Mouse (Mus musculus) small intestine, adult 2 months (tissue): Measurements from ENCODE around the gene Src. TPM values are rescaled to one million over a fixed set of nuclear protein-coding genes. Genes with fewer than 3 reads are reported as not detected.

Source experiments
- H3K27ac ChIP-seq: fragments of 200-500 bp; 2 replicates; pipeline ENCODE4 v1.5.1; 2012; ENCODE audit warnings: low read depth, low read length, control low read depth, inconsistent platforms; ENCODE audit not compliant: insufficient read depth
- H3K27me3 ChIP-seq: fragments of 200-500 bp; 2 replicates; pipeline ENCODE4 v1.6.1; 2012; ENCODE audit warnings: mild to moderate bottlenecking, moderate library complexity, low read length, inconsistent platforms; ENCODE audit not compliant: control insufficient read depth, insufficient read depth
- H3K36me3 ChIP-seq: fragments of 200-500 bp; 2 replicates; pipeline ENCODE4 v1.6.1; 2012; ENCODE audit warnings: mild to moderate bottlenecking, low read length, control low read depth, inconsistent platforms; ENCODE audit not compliant: control insufficient read depth, insufficient read depth
- H3K4me1 ChIP-seq: fragments of 200-500 bp; 2 replicates; pipeline ENCODE4 v1.6.1; 2012; ENCODE audit warnings: low read length, inconsistent platforms, mixed read lengths; ENCODE audit not compliant: control insufficient read depth, insufficient read depth, insufficient read length
- H3K4me3 ChIP-seq: fragments of 200-500 bp; 2 replicates; pipeline ENCODE4 v1.5.1; 2012; ENCODE audit warnings: low read depth, mild to moderate bottlenecking, control low read depth, inconsistent platforms, low read length, moderate library complexity
- CTCF ChIP-seq: fragments of 200-500 bp; IDR thresholded peaks from 2 replicates; pipeline ENCODE4 v1.5.1; 2012; ENCODE audit warnings: low read depth, mild to moderate bottlenecking, control low read depth, inconsistent platforms, low read length, moderate library complexity, mixed read lengths; ENCODE audit not compliant: insufficient replicate concordance, insufficient read length; ENCODE audit errors: extremely low read depth
- POLR2A ChIP-seq: fragments of 200-500 bp; IDR thresholded peaks from 2 replicates; pipeline ENCODE4 v1.6.1; 2012; ENCODE audit warnings: low read depth, mild to moderate bottlenecking, control low read depth, inconsistent platforms, low read length, moderate library complexity
- WGBS: fragments of 180-500 bp; shearing (Covaris S2); methylation state at CpG from one replicate; pipeline ENCODE4 v1.1.7; 2018; 5-methylcytosine and 5-hydroxymethylcytosine counted together
- polyA plus RNA-seq: library from polyadenylated mRNA; depleted of rRNA; stranded (reverse); fragments of >200 nt; gene quantifications from 2 replicates; pipeline ENCODE4 v1.2.3, GENCODE M21; 2012

The Src gene
- polyA plus RNA-seq, 1 experiment, result 161 TPM

- H3K36me3 ChIP-seq, result peaks cover 60% of the 10 kb centered on the region
- TF ChIP-seq CTCF (no peak), POLR2A (no peak)
- no peak overlapping the region for H3K4me3 ChIP-seq
- WGBS, result 73% methylated on average over 5 of the region's 5 CpGs
- no peak overlapping the region for H3K27ac ChIP-seq
- no peaks in the 10 kb centered on the region for H3K27me3 ChIP-seq
- peaks cover 21% of the 10 kb centered on the region for H3K4me1 ChIP-seq
Measured at GRCm38 (mm10) chr2:157459736-157460135, 41.5 kb downstream of the Src start.

GRCm38 (mm10) chr2:157462776-157463710 lies 44.8 kb downstream of the Src start:
- Histone ChIP-seq H3K36me3 (peaks cover 72% of the 10 kb centered on the region), H3K27ac (no peak overlapping the region), H3K4me3 (no peak overlapping the region), H3K4me1 (peaks cover under 1% of the 10 kb centered on the region; the same call in 1 of the 2 replicates), H3K27me3 (no peaks in the 10 kb centered on the region)
- 82% methylated on average over 20 of the region's 20 CpGs for WGBS
- no peak for TF ChIP-seq POLR2A
- TF ChIP-seq CTCF, result no peak

- Histone ChIP-seq H3K4me1 (no peaks in the 10 kb centered on the region), H3K27me3 (no peaks in the 10 kb centered on the region), H3K36me3 (peaks cover 74% of the 10 kb centered on the region), H3K27ac (no peak overlapping the region), H3K4me3 (no peak overlapping the region)
- WGBS, result 78% methylated on average over 16 of the region's 16 CpGs
- TF ChIP-seq POLR2A (no peak), CTCF (no peak)
Measured at GRCm38 (mm10) chr2:157463887-157464745, 45.9 kb downstream of the Src start.

- Histone ChIP-seq H3K4me1 (no peaks in the 10 kb centered on the region), H3K27me3 (no peaks in the 10 kb centered on the region), H3K4me3 (no peak overlapping the region), H3K36me3 (peaks cover 74% of the 10 kb centered on the region), H3K27ac (no peak overlapping the region)
- 73% methylated on average over 12 of the region's 12 CpGs for WGBS
- TF ChIP-seq POLR2A (no peak), CTCF (no peak)
Measured at GRCm38 (mm10) chr2:157464746-157465126, 46.5 kb downstream of the Src start.

- 80% methylated on average over 7 of the region's 7 CpGs for WGBS
- Histone ChIP-seq H3K36me3 (peaks cover 76% of the 10 kb centered on the region), H3K27ac (no peak overlapping the region), H3K4me3 (no peak overlapping the region), H3K4me1 (no peaks in the 10 kb centered on the region), H3K27me3 (no peaks in the 10 kb centered on the region)
- no peak for TF ChIP-seq CTCF
- no peak for TF ChIP-seq POLR2A
Measured at GRCm38 (mm10) chr2:157466836-157467235, 48.6 kb downstream of the Src start.

GRCm38 (mm10) chr2:157468130-157468796 lies 50.0 kb downstream of the Src start:
- Histone ChIP-seq H3K27ac (no peak overlapping the region), H3K36me3 (peaks cover 64% of the 10 kb centered on the region), H3K4me3 (no peak overlapping the region), H3K27me3 (no peaks in the 10 kb centered on the region), H3K4me1 (no peaks in the 10 kb centered on the region)
- WGBS, result 58% methylated on average over 8 of the region's 8 CpGs
- peak; percentile 67; the same call in 1 of the 2 replicates for TF ChIP-seq CTCF
- TF ChIP-seq POLR2A, result no peak
